Mouse (Mus musculus) lung, adult 2 months (tissue): ENCODE results near the gene Cd8a.

Experiments used
- CTCF ChIP-seq: fragments of 200-500 bp; IDR thresholded peaks from 2 replicates; pipeline ENCODE4 v1.5.1; 2011; ENCODE audit warnings: mild to moderate bottlenecking, low read length, control low read depth; ENCODE audit not compliant: insufficient read depth
- POLR2A ChIP-seq: fragments of 200-500 bp; IDR thresholded peaks from 2 replicates; pipeline ENCODE4 v1.6.1; 2011; ENCODE audit warnings: low read depth, mild to moderate bottlenecking, control low read depth, low read length, borderline replicate concordance; ENCODE audit errors: extremely low read depth

GRCm38 (mm10) chr6:71423116-71423515 is 49.9 kb downstream of the Cd8a start:
- TF ChIP-seq CTCF = peak; percentile 14; the same call in 1 of the 2 replicates
- no peak for TF ChIP-seq POLR2A
